Mouse (Mus musculus): Measurements from ENCODE around the gene Zc2hc1b.

The Zc2hc1b gene

GRCm38 (mm10) chr10:13115030-13115429 lies 62.8 kb downstream of the Zc2hc1b start:
- no peak for DNase-seq (ENCODE audit: low spot score in 2 of 2)

GRCm38 (mm10) chr10:13113641-13114040 lies 64.2 kb downstream of the Zc2hc1b start:
- no peak for DNase-seq (ENCODE audit: low spot score in 2 of 2)

- no peak for DNase-seq (ENCODE audit: low spot score in 2 of 2)
Measured at GRCm38 (mm10) chr10:13112849-13113248, 65.0 kb downstream of the Zc2hc1b start.

DNA sequence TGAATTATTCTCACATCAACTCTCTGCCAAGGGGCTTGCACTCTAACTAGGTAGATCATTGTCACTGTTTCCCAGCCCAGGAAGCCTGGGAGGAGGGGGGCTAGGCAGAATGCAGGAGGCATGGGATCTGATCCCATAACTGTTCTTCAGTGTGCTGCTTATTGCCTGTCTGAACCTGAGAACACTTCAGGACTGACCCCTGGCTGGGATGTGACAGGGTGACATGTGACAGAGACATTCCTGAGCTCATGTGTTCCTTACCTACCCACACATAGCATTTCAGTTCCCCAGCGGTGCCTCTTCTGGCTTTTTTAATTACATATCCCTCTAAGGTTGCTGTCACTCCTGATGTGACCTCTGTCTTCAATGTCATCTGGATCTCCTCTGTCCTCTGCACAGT lies 68.0 kb downstream of the Zc2hc1b start:
- DNase-seq (ENCODE audit: low spot score in 2 of 2): no peak

- DNase-seq (ENCODE audit: low spot score in 2 of 2): no peak
Measured at GRCm38 (mm10) chr10:13108847-13109246, 69.0 kb downstream of the Zc2hc1b start.

- no peak for DNase-seq (ENCODE audit: low spot score in 2 of 2)
Measured at GRCm38 (mm10) chr10:13108021-13108548, 69.7 kb downstream of the Zc2hc1b start.

DNA sequence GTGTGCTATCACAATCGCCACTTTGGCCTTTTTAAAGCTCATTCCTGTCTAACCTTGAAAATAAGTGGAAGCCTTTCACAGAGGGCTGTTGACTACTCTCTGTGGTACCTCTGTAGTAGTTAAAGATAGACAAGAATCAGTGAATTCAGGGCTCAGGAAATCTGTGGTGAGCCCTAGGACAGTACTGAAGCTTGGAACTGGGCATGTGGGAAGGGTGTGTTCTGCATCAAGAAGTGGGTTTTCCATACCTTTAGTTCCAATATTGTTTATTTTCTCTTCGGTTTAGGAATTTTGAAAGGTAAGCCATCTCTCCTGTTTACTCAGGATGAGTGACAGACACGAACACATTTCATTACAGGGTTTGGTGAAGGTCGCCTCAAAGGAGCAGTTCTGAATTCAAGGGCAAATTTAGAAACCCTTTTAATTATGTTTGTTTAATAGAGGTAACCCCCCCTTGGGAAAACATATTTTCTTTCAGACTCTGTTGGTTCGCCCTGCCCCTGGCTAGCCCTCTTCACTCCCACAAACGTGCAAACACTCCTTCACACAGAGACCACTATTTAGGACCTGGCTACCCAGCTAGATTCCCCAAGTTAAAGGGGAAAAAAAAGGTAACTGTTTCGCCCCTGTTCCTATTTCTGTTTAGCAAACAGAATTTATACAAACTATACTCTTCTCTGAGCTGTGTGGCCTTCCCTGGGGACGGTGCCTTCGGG lies 70.8 kb downstream of the Zc2hc1b start:
- DNase-seq (ENCODE audit: low spot score in 2 of 2): no peak

DNA sequence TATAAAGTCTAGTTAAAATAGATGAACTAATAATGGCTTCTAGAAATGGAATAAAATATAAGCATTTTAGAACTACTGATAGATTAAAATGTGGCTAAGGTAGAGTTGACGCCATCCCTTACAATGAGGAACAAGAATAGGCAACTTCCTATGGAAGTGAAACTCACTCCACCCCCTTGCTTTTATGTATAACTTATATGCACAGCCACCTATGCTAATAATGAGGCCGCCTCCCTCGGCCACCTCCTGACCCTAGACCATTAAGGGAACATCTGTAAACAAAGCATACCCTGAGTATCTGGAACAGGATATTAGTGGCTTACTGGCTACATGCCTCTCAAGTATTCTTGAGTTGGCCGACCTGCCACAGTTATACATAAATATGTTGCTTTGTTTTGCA lies 74.0 kb downstream of the Zc2hc1b start:
- DNase-seq (ENCODE audit: low spot score in 2 of 2): no peak

DNA sequence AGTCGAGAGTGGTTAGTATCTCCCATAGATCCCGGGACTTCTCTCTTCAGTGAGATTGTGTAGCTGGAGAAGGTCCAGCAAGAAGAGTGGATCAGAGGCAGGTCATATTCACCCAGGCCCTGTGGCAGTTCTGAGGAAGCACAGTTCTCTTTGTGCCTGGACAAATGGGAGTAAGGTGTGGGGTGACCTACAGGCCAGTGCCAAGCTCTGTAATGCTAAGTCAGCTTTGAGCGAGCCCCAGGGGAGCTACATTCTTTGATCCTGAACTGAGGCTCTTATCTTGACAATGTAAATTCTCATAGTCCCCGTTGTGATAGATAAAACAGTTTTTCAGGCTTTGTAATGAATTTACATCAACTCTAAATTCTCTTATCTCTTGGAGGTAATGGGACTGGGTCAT lies 75.5 kb downstream of the Zc2hc1b start:
- DNase-seq (ENCODE audit: low spot score in 2 of 2): no peak

- DNase-seq (ENCODE audit: low spot score in 2 of 2): no peak
Measured at GRCm38 (mm10) chr10:13100061-13100648, 77.7 kb downstream of the Zc2hc1b start.
